ENCODE assay signal across 27 mouse cellular contexts in genomic region chr7:66746972-66747371, GRCm38 (mm10). TPM values are rescaled to one million over a fixed set of nuclear protein-coding genes. Genes with fewer than 3 reads are reported as not detected.
DNase-seq lines count a peak whose midpoint lies in the region; ATAC-seq and TF ChIP-seq lines count a peak whose summit lies in the region.
"Had no signal": no experiment of that assay in that cellular context is flagged by ENCODE, and none has a peak within 500 bp of the region (broad histone marks: within the 10 kb centered on the region; RNA-seq: fewer than 3 reads in every experiment).

No protein-coding gene starts in this region.

- no peak overlapping the region for H3K4me3 ChIP-seq in heart, embryonic 15.5 days
- H3K4me3 ChIP-seq in heart, embryonic 16.5 days (ENCODE audit: low read length) = no peak overlapping the region
- no peak overlapping the region for H3K4me3 ChIP-seq in midbrain, postnatal 0 days (ENCODE audit: low read depth, low read length)
- H3K4me3 ChIP-seq: embryonic facial prominence, embryonic 10.5 days; forebrain, embryonic 10.5 days; hindbrain, embryonic 15.5 days; layer of hippocampus, adult 2 months; midbrain, embryonic 12.5 days; myocyte; neural tube, embryonic 13.5 days; stomach, embryonic 15.5 days had no signal

- WGBS in heart, embryonic 15.5 days = 42% methylated on average over 7 of the region's 7 CpGs
- WGBS in heart, embryonic 16.5 days = 29% methylated on average over 7 of the region's 7 CpGs
- WGBS in midbrain, postnatal 0 days = 88% methylated on average over 7 of the region's 7 CpGs

- H3K36me3 ChIP-seq in heart, embryonic 15.5 days = no peaks in the 10 kb centered on the region
- no peaks in the 10 kb centered on the region for H3K36me3 ChIP-seq in heart, embryonic 16.5 days (ENCODE audit: control insufficient read depth, insufficient read depth)
- no peaks in the 10 kb centered on the region for H3K36me3 ChIP-seq in midbrain, postnatal 0 days (ENCODE audit: insufficient read depth, low read length)
- H3K36me3 ChIP-seq: embryonic facial prominence, embryonic 10.5 days; forebrain, embryonic 10.5 days; G1E; hindbrain, embryonic 15.5 days; midbrain, embryonic 12.5 days; neural tube, embryonic 13.5 days; stomach, embryonic 15.5 days had no signal

- peak; percentile 80 for DNase-seq in heart, adult 11 months
- DNase-seq in heart, postnatal 25 days (ENCODE audit: low spot score) = no peak
- DNase-seq in heart, postnatal 4 days = no peak
- DNase-seq in midbrain, postnatal 0 days (ENCODE audit: low spot score) = no peak
- DNase-seq in cerebellum, adult 18-20 months = no peak
- DNase-seq: adrenal gland, adult 2 months; cerebellum, adult 11 months; cerebellum, postnatal 10 days; gastrocnemius, postnatal 25 days; kidney, adult 9 months; kidney, postnatal 25 days; thymus, adult 18-20 months; thymus, postnatal 36 days had no signal

- no peaks in the 10 kb centered on the region for H3K27me3 ChIP-seq in heart, embryonic 15.5 days
- no peaks in the 10 kb centered on the region for H3K27me3 ChIP-seq in heart, embryonic 16.5 days (ENCODE audit: control insufficient read depth, insufficient read depth, low read length)
- no peaks in the 10 kb centered on the region for H3K27me3 ChIP-seq in midbrain, postnatal 0 days (ENCODE audit: insufficient read depth, low read length)
- H3K27me3 ChIP-seq: hindbrain, embryonic 15.5 days; midbrain, embryonic 12.5 days; neural tube, embryonic 13.5 days; stomach, embryonic 15.5 days had no signal

- peak overlapping the region; percentile 21; the same call in 1 of the 2 replicates for H3K27ac ChIP-seq in heart, embryonic 15.5 days
- peak overlapping the region; percentile 23; the same call in 1 of the 2 replicates for H3K27ac ChIP-seq in heart, embryonic 16.5 days (ENCODE audit: low read length)
- H3K27ac ChIP-seq in midbrain, postnatal 0 days (ENCODE audit: low read depth, low read length) = no peak overlapping the region
- H3K27ac ChIP-seq: embryonic facial prominence, embryonic 10.5 days; forebrain, embryonic 10.5 days; hindbrain, embryonic 15.5 days; layer of hippocampus, adult 2 months; midbrain, embryonic 12.5 days; neural tube, embryonic 13.5 days; stomach, embryonic 15.5 days had no signal

- no peak overlapping the region for H3K9ac ChIP-seq in heart, embryonic 15.5 days
- H3K9ac ChIP-seq in heart, embryonic 16.5 days (ENCODE audit: low read length) = no peak overlapping the region
- H3K9ac ChIP-seq in midbrain, postnatal 0 days (replicated peaks; ENCODE audit: low read length, poor library complexity, severe bottlenecking) = no peak overlapping the region
- H3K9ac ChIP-seq: hindbrain, embryonic 15.5 days; midbrain, embryonic 12.5 days; neural tube, embryonic 13.5 days; stomach, embryonic 15.5 days had no signal

- intact Hi-C loops in heart, postnatal 25 days (cut with DNase I) = no loop called here

- no peaks in the 10 kb centered on the region for H3K9me3 ChIP-seq in heart, embryonic 15.5 days (replicated peaks)
- no peaks in the 10 kb centered on the region for H3K9me3 ChIP-seq in heart, embryonic 16.5 days (replicated peaks; ENCODE audit: control insufficient read depth, low read length)
- no peaks in the 10 kb centered on the region for H3K9me3 ChIP-seq in midbrain, postnatal 0 days (ENCODE audit: low read length)
- H3K9me3 ChIP-seq: embryonic facial prominence, embryonic 10.5 days; forebrain, embryonic 10.5 days; G1E; hindbrain, embryonic 15.5 days; midbrain, embryonic 12.5 days; neural tube, embryonic 13.5 days; stomach, embryonic 15.5 days had no signal

- H3K4me1 ChIP-seq in heart, embryonic 15.5 days (replicated peaks) = peaks cover 8% of the 10 kb centered on the region; the same call in 1 of the 2 replicates
- H3K4me1 ChIP-seq in heart, embryonic 16.5 days (ENCODE audit: control insufficient read depth, insufficient read depth, low read length) = peaks cover 4% of the 10 kb centered on the region
- no peaks in the 10 kb centered on the region for H3K4me1 ChIP-seq in midbrain, postnatal 0 days (ENCODE audit: insufficient read depth, low read length)
- H3K4me1 ChIP-seq: forebrain, embryonic 10.5 days; hindbrain, embryonic 15.5 days; midbrain, embryonic 12.5 days; neural tube, embryonic 13.5 days; stomach, embryonic 15.5 days had no signal

- no peak for ATAC-seq in heart, embryonic 15.5 days (replicated peaks; ENCODE audit: insufficient number of reproducible peaks, insufficient read depth, low FRiP score, low read depth)
- ATAC-seq in heart, embryonic 16.5 days (replicated peaks; ENCODE audit: extremely low read depth, insufficient read depth, low FRiP score) = peak; percentile 75
- ATAC-seq in midbrain, postnatal 0 days (ENCODE audit: low FRiP score) = no peak
- ATAC-seq: forebrain, embryonic 16.5 days had no signal

- no peak for TF ChIP-seq CTCF in midbrain, postnatal 0 days (IDR thresholded peaks at IDR 0.05)

- H3K4me2 ChIP-seq in heart, embryonic 15.5 days = no peak overlapping the region
- H3K4me2 ChIP-seq in heart, embryonic 16.5 days (ENCODE audit: low read depth, low read length) = no peak overlapping the region
- H3K4me2 ChIP-seq in midbrain, postnatal 0 days (ENCODE audit: low read depth, low read length, poor library complexity, severe bottlenecking) = no peak overlapping the region
- H3K4me2 ChIP-seq: hindbrain, embryonic 15.5 days; midbrain, embryonic 12.5 days; neural tube, embryonic 13.5 days; stomach, embryonic 15.5 days had no signal

RNA-seq across cellular contexts. Expression of gene Cers3, which starts 3.7 kb away (rescaled TPM):
- total RNA-seq in heart, postnatal 25 days (2021) = under 1 TPM; 0.11 to 0.13 TPM
- 0.47 and 0.85 TPM in 2 replicates for polyA plus RNA-seq in heart, embryonic 15.5 days (2015; fragmentation: Nextera tagmentation; extraction: Ambion mirVana)
- under 1 TPM; 0.38 to 0.55 TPM for total RNA-seq in heart, postnatal 4 days (2021)
- polyA plus RNA-seq in heart, embryonic 16.5 days (2015; fragmentation: Nextera tagmentation; extraction: Ambion mirVana) = 0.63 and 0.69 TPM in 2 replicates
- total RNA-seq in midbrain, postnatal 0 days (2014; rRNA removed) = 1.3 and 1.4 TPM in 2 replicates
- 0.32 and 0.70 TPM in 2 replicates for polyA plus RNA-seq in midbrain, postnatal 0 days (2015; fragmentation: Nextera tagmentation; extraction: Ambion mirVana)
- total RNA-seq: gastrocnemius, postnatal 25 days; hematopoietic stem cell, adult 5-6 weeks; liver, adult 2 months had no signal

RNA-seq across cellular contexts. Expression of gene Lins1, which starts 57.3 kb away (rescaled TPM):
- 1 to 10 TPM; 3.4 to 4.3 TPM for total RNA-seq in heart, postnatal 25 days (2021)
- 8.8 and 10.2 TPM in 2 replicates for polyA plus RNA-seq in heart, embryonic 15.5 days (2015; fragmentation: Nextera tagmentation; extraction: Ambion mirVana)
- total RNA-seq in heart, postnatal 4 days (2021) = 1 to 10 TPM; 5.6 to 6.1 TPM
- 10.1 and 10.8 TPM in 2 replicates for polyA plus RNA-seq in heart, embryonic 16.5 days (2015; fragmentation: Nextera tagmentation; extraction: Ambion mirVana)
- total RNA-seq in midbrain, postnatal 0 days (2014; rRNA removed) = 12.9 and 19.6 TPM in 2 replicates
- 16.5 and 17.9 TPM in 2 replicates for polyA plus RNA-seq in midbrain, postnatal 0 days (2015; fragmentation: Nextera tagmentation; extraction: Ambion mirVana)

RNA-seq across cellular contexts. Expression of gene Asb7, which starts 57.6 kb away (rescaled TPM):
- total RNA-seq in heart, postnatal 25 days (2021) = 1 to 10 TPM; 8.0 to 9.2 TPM
- polyA plus RNA-seq in heart, embryonic 15.5 days (2015; fragmentation: Nextera tagmentation; extraction: Ambion mirVana) = 8.4 and 11.8 TPM in 2 replicates
- 10 to 100 TPM in 1 of 2 experiments, 1 to 10 TPM in 1; 9.9 to 13.7 TPM for total RNA-seq in heart, postnatal 4 days (2021)
- polyA plus RNA-seq in heart, embryonic 16.5 days (2015; fragmentation: Nextera tagmentation; extraction: Ambion mirVana) = 9.0 and 10.0 TPM in 2 replicates
- total RNA-seq in midbrain, postnatal 0 days (2014; rRNA removed) = 17.5 and 22.5 TPM in 2 replicates
- polyA plus RNA-seq in midbrain, postnatal 0 days (2015; fragmentation: Nextera tagmentation; extraction: Ambion mirVana) = 9.9 and 11.1 TPM in 2 replicates
